Mouse (Mus musculus) kidney, postnatal 0 days (tissue): ENCODE results near the gene Pde1c. TPM values are rescaled to one million over a fixed set of nuclear protein-coding genes. Genes with fewer than 3 reads are reported as not detected.

Experiments used
- ATAC-seq: fragments of 200-750 bp; cut with Nextera tagmentation; replicated peaks from 2 replicates; pipeline ENCODE4 v1.8.0; 2017; ENCODE audit warnings: low read depth, moderate number of reproducible peaks, moderate TSS enrichment, moderate library complexity; ENCODE audit not compliant: low FRiP score
- DNase-seq: peaks from one replicate; pipeline ENCODE4 v3.0.0-alpha.2; 2016; ENCODE audit warnings: low spot score
- H3K27ac ChIP-seq: fragments of 300-500 bp; sonication (generic); 2 replicates; pipeline ENCODE4 v1.5.1; 2014; ENCODE audit warnings: mild to moderate bottlenecking
- H3K27me3 ChIP-seq: fragments of 300-500 bp; sonication (generic); 2 replicates; pipeline ENCODE4 v1.6.1; 2014; ENCODE audit warnings: low read length, mixed read lengths; ENCODE audit not compliant: insufficient read depth
- H3K36me3 ChIP-seq: fragments of 300-500 bp; sonication (generic); 2 replicates; pipeline ENCODE4 v1.6.1; 2014; ENCODE audit warnings: low read length, mixed read lengths; ENCODE audit not compliant: insufficient read depth
- H3K4me1 ChIP-seq: fragments of 300-500 bp; sonication (generic); replicated peaks from 2 replicates; pipeline ENCODE4 v1.6.1; 2014; ENCODE audit warnings: antibody characterized with exemption, low read length, mixed read lengths; ENCODE audit not compliant: insufficient read depth
- H3K4me2 ChIP-seq: fragments of 300-500 bp; sonication (generic); 2 replicates; pipeline ENCODE4 v1.6.1; 2014; ENCODE audit warnings: mild to moderate bottlenecking, low read length, moderate library complexity, mixed read lengths
- H3K4me3 ChIP-seq: fragments of 300-500 bp; sonication (generic); replicated peaks from 2 replicates; pipeline ENCODE4 v1.5.1; 2014; ENCODE audit warnings: low read depth, low read length
- H3K9ac ChIP-seq: fragments of 300-500 bp; sonication (generic); 2 replicates; pipeline ENCODE4 v1.6.1; 2014; ENCODE audit warnings: low read depth, low read length
- H3K9me3 ChIP-seq: fragments of 300-500 bp; sonication (generic); replicated peaks from 2 replicates; pipeline ENCODE4 v1.6.1; 2016; ENCODE audit warnings: low read length, inconsistent platforms, mixed read lengths
- CTCF ChIP-seq: IDR thresholded peaks from 2 replicates; pipeline ENCODE4 v1.5.1; 2016; ENCODE audit warnings: antibody characterized with exemption, low read depth, mild to moderate bottlenecking, moderate library complexity
- WGBS: fragments of 180-500 bp; shearing (Covaris S2); extraction: QIAGEN DNeasy Blood & Tissue Kit; methylation state at CpG from one replicate; pipeline ENCODE4 v1.1.7; 2014; 5-methylcytosine and 5-hydroxymethylcytosine counted together
- polyA plus RNA-seq: library from polyadenylated mRNA; unstranded; fragments of >200 nt; fragmentation: Nextera tagmentation; extraction: Ambion mirVana; gene quantifications from 2 replicates; pipeline ENCODE4 v1.2.1, GENCODE M21; 2015

Gene Pde1c
- polyA plus RNA-seq, 1 experiment from 2014 or later: 0.99 TPM

- no peaks in the 10 kb centered on the region for H3K27me3 ChIP-seq
- H3K9ac ChIP-seq: no peak overlapping the region
- TF ChIP-seq CTCF: no peak
- H3K9me3 ChIP-seq: no peaks in the 10 kb centered on the region
- H3K27ac ChIP-seq: no peak overlapping the region
- DNase-seq (no peak), ATAC-seq (no peak)
- no peak overlapping the region for H3K4me2 ChIP-seq
- no peaks in the 10 kb centered on the region for H3K4me1 ChIP-seq
- H3K4me3 ChIP-seq: no peak overlapping the region
- no peaks in the 10 kb centered on the region for H3K36me3 ChIP-seq
Observed at GRCm38 (mm10) chr6:56534653-56535052, 34.2 kb downstream of the Pde1c start.

DNA sequence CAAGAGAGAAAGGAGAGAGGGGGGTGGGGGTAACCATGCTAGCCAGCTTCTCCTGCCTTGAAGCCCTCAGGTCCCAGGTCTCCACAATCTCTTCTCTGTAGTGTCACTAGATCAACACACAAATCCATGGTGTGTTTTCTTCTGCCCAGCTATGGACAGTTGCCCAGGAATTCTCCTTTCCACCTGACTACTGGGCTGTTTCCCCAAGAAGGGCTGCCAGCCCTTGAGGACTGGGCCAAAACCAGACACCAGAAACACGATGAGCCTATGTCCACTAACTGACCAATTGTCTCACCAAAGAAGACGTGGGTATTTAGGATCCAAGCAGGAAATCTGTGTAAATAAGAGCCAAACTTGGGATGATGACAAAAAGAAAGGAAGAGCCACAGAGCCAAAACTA, 36.6 kb downstream of the Pde1c start:
- no peaks in the 10 kb centered on the region for H3K4me1 ChIP-seq
- no peak overlapping the region for H3K27ac ChIP-seq
- no peaks in the 10 kb centered on the region for H3K27me3 ChIP-seq
- no peak overlapping the region for H3K4me3 ChIP-seq
- no peak overlapping the region for H3K9ac ChIP-seq
- H3K36me3 ChIP-seq: no peaks in the 10 kb centered on the region
- no peak overlapping the region for H3K4me2 ChIP-seq
- H3K9me3 ChIP-seq: no peaks in the 10 kb centered on the region
- no peak for DNase-seq
- WGBS: 73% methylated on average over 2 of the region's 2 CpGs
- no peak for TF ChIP-seq CTCF
- no peak for ATAC-seq

GRCm38 (mm10) chr6:56523938-56524866, 44.7 kb downstream of the Pde1c start:
- no peaks in the 10 kb centered on the region for H3K9me3 ChIP-seq
- no peaks in the 10 kb centered on the region for H3K27me3 ChIP-seq
- H3K4me2 ChIP-seq: no peak overlapping the region
- no peaks in the 10 kb centered on the region for H3K36me3 ChIP-seq
- no peak overlapping the region for H3K27ac ChIP-seq
- DNase-seq (no peak), ATAC-seq (no peak; the same call in 1 of the 2 replicates)
- H3K4me1 ChIP-seq: no peaks in the 10 kb centered on the region
- no peak overlapping the region for H3K9ac ChIP-seq
- no peak overlapping the region for H3K4me3 ChIP-seq
- no peak for TF ChIP-seq CTCF
- 87% methylated on average over 6 of the region's 6 CpGs for WGBS

DNA sequence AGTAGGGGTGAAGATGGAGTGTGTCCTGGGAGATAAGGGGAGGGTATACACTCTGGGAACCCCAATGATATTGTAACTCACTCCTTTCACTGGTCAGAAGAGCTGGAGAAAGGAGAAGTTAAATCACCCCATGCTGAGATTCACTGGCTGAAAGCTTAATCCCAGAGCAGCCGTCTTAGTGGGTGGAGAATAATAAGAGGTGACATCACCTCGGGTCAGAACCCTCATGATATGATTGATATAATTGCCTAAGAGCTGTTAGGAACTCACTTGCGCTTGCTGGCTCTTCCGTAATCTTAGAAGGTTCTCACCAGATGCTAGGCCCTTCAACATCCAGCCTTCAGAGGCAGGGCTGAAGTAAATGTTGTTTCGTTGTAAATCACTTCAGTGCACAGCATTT, 79.7 kb downstream of the Pde1c start:
- H3K27ac ChIP-seq: no peak overlapping the region
- H3K27me3 ChIP-seq: no peaks in the 10 kb centered on the region
- no peak overlapping the region for H3K4me3 ChIP-seq
- WGBS: 73% methylated on average over 5 of the region's 5 CpGs
- ATAC-seq (no peak), DNase-seq (no peak)
- no peak overlapping the region for H3K9ac ChIP-seq
- no peaks in the 10 kb centered on the region for H3K9me3 ChIP-seq
- H3K4me2 ChIP-seq: no peak overlapping the region
- no peak for TF ChIP-seq CTCF
- H3K36me3 ChIP-seq: no peaks in the 10 kb centered on the region
- H3K4me1 ChIP-seq: no peaks in the 10 kb centered on the region

GRCm38 (mm10) chr6:56485078-56485477, 83.8 kb downstream of the Pde1c start:
- Histone ChIP-seq H3K36me3 (no peaks in the 10 kb centered on the region), H3K27ac (no peak overlapping the region), H3K4me2 (no peak overlapping the region), H3K9ac (no peak overlapping the region), H3K9me3 (no peaks in the 10 kb centered on the region), H3K27me3 (no peaks in the 10 kb centered on the region), H3K4me1 (no peaks in the 10 kb centered on the region), H3K4me3 (no peak overlapping the region)
- no peak for TF ChIP-seq CTCF
- 63% methylated on average over 3 of the region's 3 CpGs for WGBS
- ATAC-seq (no peak), DNase-seq (no peak)

- no peaks in the 10 kb centered on the region for H3K4me1 ChIP-seq
- no peak overlapping the region for H3K9ac ChIP-seq
- peak; percentile 94 for TF ChIP-seq CTCF
- DNase-seq: peak; percentile 79
- no peak overlapping the region for H3K4me2 ChIP-seq
- H3K4me3 ChIP-seq: no peak overlapping the region
- no peaks in the 10 kb centered on the region for H3K27me3 ChIP-seq
- no peak; the same call in 1 of the 2 replicates for ATAC-seq
- 1% methylated on average over 6 of the region's 6 CpGs for WGBS
- H3K36me3 ChIP-seq: no peaks in the 10 kb centered on the region
- H3K9me3 ChIP-seq: no peaks in the 10 kb centered on the region
- no peak overlapping the region for H3K27ac ChIP-seq
Observed at GRCm38 (mm10) chr6:56480914-56481482, 87.9 kb downstream of the Pde1c start.
